Mouse (Mus musculus) liver, postnatal 0 days (tissue): ENCODE results near the gene Ntan1.

Source experiments
- CTCF ChIP-seq: sonication (generic); IDR thresholded peaks from 2 replicates; pipeline ENCODE4 v1.5.1; 2016; ENCODE audit warnings: antibody characterized with exemption, low read depth
- EP300 ChIP-seq: IDR thresholded peaks from 2 replicates; pipeline ENCODE4 v1.6.1; 2016; ENCODE audit warnings: antibody characterized with exemption, low read depth, mild to moderate bottlenecking

DNA sequence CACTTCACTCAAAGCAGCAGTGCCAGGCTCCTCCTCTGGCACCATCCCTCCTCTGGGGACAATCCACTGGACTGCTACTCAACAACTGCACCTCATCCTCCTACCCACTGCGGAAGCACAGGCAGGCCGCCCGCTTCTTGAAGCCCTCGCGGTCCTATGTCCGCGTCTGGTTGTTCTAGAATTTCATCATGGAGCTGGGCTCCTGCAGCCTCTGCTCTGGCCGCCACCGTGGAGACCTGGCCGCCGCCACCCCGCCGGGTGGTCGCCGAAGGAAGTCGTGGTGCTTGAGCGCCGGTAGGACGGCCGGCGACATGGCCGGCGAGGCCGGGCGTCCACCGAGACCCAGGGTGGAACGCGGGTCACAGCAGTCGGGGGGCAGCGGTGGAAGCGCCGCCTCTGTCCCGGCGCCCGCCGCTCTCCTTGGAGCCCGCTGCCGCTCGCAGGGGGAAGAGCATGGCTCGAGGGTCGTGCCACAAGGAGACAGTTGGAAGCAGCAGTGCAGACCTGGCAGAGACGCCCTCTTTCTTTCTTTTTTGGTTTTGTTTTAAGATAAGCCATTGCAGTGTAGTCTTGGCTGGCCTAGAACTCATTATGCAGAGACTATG is 49.4 kb downstream of the Ntan1 start:
- TF ChIP-seq CTCF (no peak), EP300 (no peak)
